Mouse (Mus musculus) thymus, postnatal 36 days (tissue): ENCODE measurements around the gene Nrxn2.

ENCODE experiments used
- DNase-seq, 2 experiments: peaks; one replicate each; pipeline ENCODE4 v3.0.0; 2022; ENCODE audit warnings: mixed read lengths in 2 of 2

Nrxn2 gene

GRCm38 (mm10) chr19:6495714-6496113 lies 77.2 kb downstream of the Nrxn2 start:
- no peak for DNase-seq

GRCm38 (mm10) chr19:6496462-6497149 lies 78.1 kb downstream of the Nrxn2 start:
- DNase-seq, result no peak

- no peak for DNase-seq
These were observed 78.7 kb downstream of the Nrxn2 start for GRCm38 (mm10) chr19:6497150-6497801.

- DNase-seq, result no peak
These were observed 79.3 kb downstream of the Nrxn2 start for GRCm38 (mm10) chr19:6497803-6498202.

GRCm38 (mm10) chr19:6498350-6499131 lies 80.0 kb downstream of the Nrxn2 start:
- DNase-seq, result no peak

- DNase-seq, result no peak
These were observed 81.5 kb downstream of the Nrxn2 start for GRCm38 (mm10) chr19:6499860-6500635.

GRCm38 (mm10) chr19:6500636-6501025 lies 82.1 kb downstream of the Nrxn2 start:
- DNase-seq, result no peak

- peak; percentile 17 to 47 for DNase-seq
These were observed 83.6 kb downstream of the Nrxn2 start for GRCm38 (mm10) chr19:6502035-6502541.

GRCm38 (mm10) chr19:6502543-6503319 lies 84.2 kb downstream of the Nrxn2 start:
- DNase-seq, result peak in 1 of 2 experiments; percentile 12

GRCm38 (mm10) chr19:6503926-6504655 lies 85.6 kb downstream of the Nrxn2 start:
- no peak for DNase-seq

GRCm38 (mm10) chr19:6504656-6505045 lies 86.1 kb downstream of the Nrxn2 start:
- DNase-seq, result no peak

- no peak for DNase-seq
These were observed 88.9 kb downstream of the Nrxn2 start for GRCm38 (mm10) chr19:6507393-6507792.

- DNase-seq, result no peak
These were observed 91.3 kb downstream of the Nrxn2 start for GRCm38 (mm10) chr19:6509881-6510280.

GRCm38 (mm10) chr19:6510546-6510945 lies 92.0 kb downstream of the Nrxn2 start:
- DNase-seq, result no peak

GRCm38 (mm10) chr19:6513389-6514139 lies 95.0 kb downstream of the Nrxn2 start:
- DNase-seq, result no peak

- DNase-seq, result no peak
These were observed 96.4 kb downstream of the Nrxn2 start for GRCm38 (mm10) chr19:6514940-6515339.

GRCm38 (mm10) chr19:6515448-6515847 lies 96.9 kb downstream of the Nrxn2 start:
- DNase-seq, result no peak

- no peak for DNase-seq
These were observed 97.6 kb downstream of the Nrxn2 start for GRCm38 (mm10) chr19:6516153-6516552.

GRCm38 (mm10) chr19:6518601-6519000 lies 100.1 kb downstream of the Nrxn2 start:
- DNase-seq, result no peak

- no peak for DNase-seq
These were observed 101.0 kb downstream of the Nrxn2 start for GRCm38 (mm10) chr19:6519483-6519882.
